Mouse (Mus musculus) layer of hippocampus, adult 2 months (tissue): Measurements from ENCODE around the gene Icmt. TPM values are rescaled to one million over a fixed set of nuclear protein-coding genes. Genes with fewer than 3 reads are reported as not detected.

Source experiments
- DNase-seq, 2 experiments: peaks; one replicate each; pipeline ENCODE4 v3.0.0; 2022; ENCODE audit warnings: low spot score in 2 of 2
- H3K27ac ChIP-seq: fragments of 200-600 bp; 2 replicates; pipeline ENCODE4 v1.8.1; 2022
- H3K4me3 ChIP-seq: fragments of 200-600 bp; 2 replicates; pipeline ENCODE4 v1.8.1; 2022; ENCODE audit warnings: mild to moderate bottlenecking
- CTCF ChIP-seq: fragments of 200-600 bp; conservative IDR thresholded peaks from 2 replicates; pipeline ENCODE4 v1.8.1; 2022; ENCODE audit warnings: antibody characterized with exemption, mild to moderate bottlenecking, moderate library complexity
- total RNA-seq, 2 experiments: library from RNA; stranded (reverse); gene quantifications; 2 replicates each; pipeline ENCODE4 v1.2.3; 2021

The Icmt gene
- total RNA-seq, 2 experiments from 2014 or later: 42.3 to 43.0 TPM

GRCm38 (mm10) chr4:152294188-152294929 is 2.7 kb upstream of the Icmt start:
- DNase-seq: no peak
- peak; percentile 58 for TF ChIP-seq CTCF
- H3K4me3 ChIP-seq: no peak overlapping the region
- no peak overlapping the region for H3K27ac ChIP-seq

- no peak overlapping the region for H3K4me3 ChIP-seq
- H3K27ac ChIP-seq: no peak overlapping the region
- no peak for TF ChIP-seq CTCF
- DNase-seq: no peak
Measured at GRCm38 (mm10) chr4:152295916-152296315, 1.1 kb upstream of the Icmt start.

GRCm38 (mm10) chr4:152296371-152296770 is 656 bp upstream of the Icmt start:
- DNase-seq: no peak
- Histone ChIP-seq H3K4me3 (peak overlapping the region; percentile 79), H3K27ac (peak overlapping the region; percentile 73)
- TF ChIP-seq CTCF: no peak

GRCm38 (mm10) chr4:152298836-152299235 is 1.8 kb downstream of the Icmt start:
- Histone ChIP-seq H3K27ac (no peak overlapping the region), H3K4me3 (no peak overlapping the region)
- TF ChIP-seq CTCF: no peak
- no peak for DNase-seq

GRCm38 (mm10) chr4:152300375-152300774 is 3.3 kb downstream of the Icmt start:
- no peak for TF ChIP-seq CTCF
- no peak for DNase-seq
- Histone ChIP-seq H3K27ac (no peak overlapping the region), H3K4me3 (no peak overlapping the region)

GRCm38 (mm10) chr4:152302012-152302411 is 5.0 kb downstream of the Icmt start:
- no peak for DNase-seq
- no peak for TF ChIP-seq CTCF
- Histone ChIP-seq H3K27ac (no peak overlapping the region), H3K4me3 (no peak overlapping the region)

- Histone ChIP-seq H3K27ac (no peak overlapping the region), H3K4me3 (no peak overlapping the region)
- TF ChIP-seq CTCF: no peak
- DNase-seq: no peak
Measured at GRCm38 (mm10) chr4:152303172-152303571, 6.1 kb downstream of the Icmt start.

- 0 out of 2 replicates have a peak overlapping the region, but pooled peaks have one; percentile 23 for H3K27ac ChIP-seq
- DNase-seq: no peak
- H3K4me3 ChIP-seq: no peak overlapping the region
- TF ChIP-seq CTCF: 0 out of 2 replicates have a peak, but pooled peaks have one; percentile 17
Measured at GRCm38 (mm10) chr4:152304685-152305084, 7.7 kb downstream of the Icmt start.

- no peak for TF ChIP-seq CTCF
- no peak overlapping the region for H3K27ac ChIP-seq
- no peak for DNase-seq
- no peak overlapping the region for H3K4me3 ChIP-seq
Measured at GRCm38 (mm10) chr4:152305991-152306390, 9.0 kb downstream of the Icmt start.

GRCm38 (mm10) chr4:152307542-152307941 is 10.5 kb downstream of the Icmt start:
- no peak for TF ChIP-seq CTCF
- Histone ChIP-seq H3K27ac (no peak overlapping the region), H3K4me3 (no peak overlapping the region)
- DNase-seq: no peak

GRCm38 (mm10) chr4:152312186-152312585 is 15.2 kb downstream of the Icmt start:
- DNase-seq: no peak
- Histone ChIP-seq H3K27ac (no peak overlapping the region), H3K4me3 (no peak overlapping the region)
- no peak for TF ChIP-seq CTCF

- DNase-seq: no peak
- TF ChIP-seq CTCF: no peak
- Histone ChIP-seq H3K27ac (no peak overlapping the region), H3K4me3 (peak overlapping the region; percentile 49)
Measured at GRCm38 (mm10) chr4:152313211-152313632, 16.2 kb downstream of the Icmt start.

- TF ChIP-seq CTCF: peak; percentile 29
- Histone ChIP-seq H3K27ac (no peak overlapping the region), H3K4me3 (no peak overlapping the region)
- no peak for DNase-seq
Measured at GRCm38 (mm10) chr4:152313934-152314333, 16.9 kb downstream of the Icmt start.
